Mouse (Mus musculus) heart, embryonic 10.5 days (tissue): Measurements from ENCODE around the gene Ntsr2. TPM values are rescaled to one million over a fixed set of nuclear protein-coding genes. Genes with fewer than 3 reads are reported as not detected.

Experiments used
- DNase-seq: peaks from one replicate; pipeline ENCODE4 v3.0.0-alpha.2; 2017; ENCODE audit warnings: low spot score
- H3K27ac ChIP-seq: fragments of 300-500 bp; sonication (generic); 2 replicates; pipeline ENCODE4 v1.5.1; 2016; ENCODE audit warnings: mild to moderate bottlenecking
- H3K27me3 ChIP-seq: fragments of 300-500 bp; sonication (generic); 2 replicates; pipeline ENCODE4 v1.6.1; 2016; ENCODE audit warnings: mild to moderate bottlenecking; ENCODE audit not compliant: poor library complexity, insufficient read depth, severe bottlenecking
- H3K36me3 ChIP-seq: fragments of 300-500 bp; sonication (generic); 2 replicates; pipeline ENCODE4 v1.6.1; 2016; ENCODE audit warnings: mild to moderate bottlenecking, moderate library complexity
- H3K4me1 ChIP-seq: fragments of 300-500 bp; sonication (generic); 2 replicates; pipeline ENCODE4 v1.6.1; 2016; ENCODE audit warnings: mild to moderate bottlenecking
- H3K4me3 ChIP-seq: fragments of 300-500 bp; sonication (generic); 2 replicates; pipeline ENCODE4 v1.5.1; 2016; ENCODE audit warnings: mild to moderate bottlenecking, moderate library complexity
- H3K9me3 ChIP-seq: fragments of 300-500 bp; sonication (generic); 2 replicates; pipeline ENCODE4 v1.6.1; 2016; ENCODE audit warnings: mild to moderate bottlenecking, moderate library complexity
- whole genome bisulfite sequencing: fragments of 180-500 bp; shearing (Covaris S2); methylation state at CpG from one replicate; pipeline ENCODE4 v1.1.7; 2016; 5-methylcytosine and 5-hydroxymethylcytosine counted together
- polyA plus RNA-seq: library from polyadenylated mRNA; unstranded; fragments of >200 nt; fragmentation: Nextera tagmentation; extraction: Ambion mirVana; gene quantifications from 2 replicates; pipeline ENCODE4 v1.2.1, GENCODE M21; 2016

Gene Ntsr2
- polyA plus RNA-seq, 1 experiment from 2014 or later: not detected

DNA sequence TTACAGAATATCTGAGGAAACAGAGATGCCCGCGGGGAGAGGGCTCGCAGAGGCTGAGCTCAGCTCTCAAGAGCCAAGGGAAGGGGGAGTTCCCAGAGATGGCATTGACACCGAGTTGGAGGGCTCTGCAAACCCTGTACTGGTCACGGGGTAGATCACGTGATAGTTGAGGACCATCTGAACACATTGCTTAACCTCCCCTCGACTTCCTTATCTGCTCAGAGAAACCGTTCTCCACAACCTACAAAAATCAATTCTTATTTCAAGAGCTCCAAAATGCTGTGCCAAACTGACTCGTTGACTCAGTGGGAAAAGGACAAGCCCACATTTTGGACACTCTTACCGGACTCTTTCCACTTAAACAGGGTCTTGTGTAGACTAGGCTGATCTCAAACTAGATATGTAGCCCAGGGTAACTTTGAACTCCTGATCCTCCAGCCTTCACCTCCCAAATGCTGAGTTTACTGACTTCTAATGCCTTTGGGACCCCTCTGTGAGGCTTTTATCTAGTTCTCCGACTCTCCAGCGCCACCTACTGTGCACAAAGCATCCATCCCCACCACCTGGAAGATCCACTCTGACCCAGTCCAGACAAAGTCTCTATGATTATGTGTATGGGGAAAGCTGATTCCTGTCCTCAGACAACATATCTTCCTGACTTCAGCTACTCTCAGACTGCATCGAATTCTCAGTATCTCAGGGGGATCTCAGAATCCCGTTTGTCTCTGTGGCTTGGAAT, 18.9 kb upstream of the Ntsr2 start:
- Histone ChIP-seq H3K27ac (no peak overlapping the region), H3K27me3 (no peaks in the 10 kb centered on the region), H3K4me1 (peaks cover 13% of the 10 kb centered on the region; the same call in 1 of the 2 replicates), H3K9me3 (no peaks in the 10 kb centered on the region), H3K36me3 (no peaks in the 10 kb centered on the region), H3K4me3 (no peak overlapping the region)
- 54% methylated on average over 14 of the region's 14 CpGs for WGBS
- DNase-seq: no peak

DNA sequence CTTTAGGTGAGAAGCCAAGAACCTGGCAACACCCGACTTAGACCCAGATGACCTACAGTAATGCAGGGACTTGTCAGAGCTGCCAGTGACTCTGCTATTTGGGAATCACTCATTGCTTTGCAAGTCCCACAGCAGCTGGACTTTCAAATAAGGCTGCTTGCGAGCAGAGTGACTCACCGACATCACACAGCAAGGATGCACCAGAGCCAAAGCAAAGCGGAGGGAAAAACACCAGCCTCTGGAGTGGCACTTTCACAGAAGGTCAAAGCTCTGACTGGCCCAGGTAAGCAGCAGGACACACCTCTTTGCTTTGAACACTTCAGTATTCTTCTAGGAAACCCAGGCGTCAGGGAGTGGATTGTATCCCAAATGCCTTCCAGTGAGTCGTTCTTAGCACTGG, 17.4 kb upstream of the Ntsr2 start:
- DNase-seq: no peak
- H3K4me3 ChIP-seq: no peak overlapping the region
- H3K27ac ChIP-seq: no peak overlapping the region
- H3K9me3 ChIP-seq: no peaks in the 10 kb centered on the region
- no peaks in the 10 kb centered on the region for H3K36me3 ChIP-seq
- H3K27me3 ChIP-seq: no peaks in the 10 kb centered on the region
- WGBS: 69% methylated on average over 6 of the region's 6 CpGs
- H3K4me1 ChIP-seq: peaks cover 13% of the 10 kb centered on the region; the same call in 1 of the 2 replicates

- 51% methylated on average over 12 of the region's 12 CpGs for WGBS
- no peak overlapping the region for H3K4me3 ChIP-seq
- no peak overlapping the region for H3K27ac ChIP-seq
Measured at GRCm38 (mm10) chr12:16639078-16639771, 14.0 kb upstream of the Ntsr2 start.

DNA sequence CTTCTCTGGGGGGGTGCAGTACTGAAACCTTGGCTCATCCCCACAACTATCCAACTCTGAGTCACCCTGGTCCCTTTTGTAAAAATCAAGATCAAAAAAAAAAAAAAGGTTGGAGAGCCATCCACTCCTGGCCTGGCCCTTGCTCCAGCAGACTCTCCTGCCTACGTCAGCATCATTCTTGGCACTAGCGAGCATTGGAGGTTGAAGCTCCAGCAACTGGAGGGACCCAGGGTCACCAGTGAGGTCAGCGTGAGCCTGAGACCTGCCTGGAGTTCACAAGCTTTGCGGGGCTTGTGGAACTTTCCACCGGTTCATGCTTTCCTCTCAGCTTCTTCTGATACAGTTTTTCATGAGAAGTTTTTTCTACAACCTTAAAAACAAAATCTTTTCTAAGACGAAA, 13.1 kb upstream of the Ntsr2 start:
- DNase-seq: peak; percentile 53
- Histone ChIP-seq H3K4me1 (peaks cover 27% of the 10 kb centered on the region), H3K36me3 (no peaks in the 10 kb centered on the region), H3K27ac (no peak overlapping the region), H3K4me3 (no peak overlapping the region), H3K27me3 (no peaks in the 10 kb centered on the region), H3K9me3 (no peaks in the 10 kb centered on the region)
- 84% methylated on average over 6 of the region's 6 CpGs for WGBS

More at GRCm38 (mm10) chr12:16639078-16639771, 14.0 kb upstream of the Ntsr2 start:
- no peaks in the 10 kb centered on the region for H3K9me3 ChIP-seq
- H3K4me1 ChIP-seq: peaks cover 19% of the 10 kb centered on the region
- no peaks in the 10 kb centered on the region for H3K36me3 ChIP-seq
- peak; percentile 63 for DNase-seq
- no peaks in the 10 kb centered on the region for H3K27me3 ChIP-seq

DNA sequence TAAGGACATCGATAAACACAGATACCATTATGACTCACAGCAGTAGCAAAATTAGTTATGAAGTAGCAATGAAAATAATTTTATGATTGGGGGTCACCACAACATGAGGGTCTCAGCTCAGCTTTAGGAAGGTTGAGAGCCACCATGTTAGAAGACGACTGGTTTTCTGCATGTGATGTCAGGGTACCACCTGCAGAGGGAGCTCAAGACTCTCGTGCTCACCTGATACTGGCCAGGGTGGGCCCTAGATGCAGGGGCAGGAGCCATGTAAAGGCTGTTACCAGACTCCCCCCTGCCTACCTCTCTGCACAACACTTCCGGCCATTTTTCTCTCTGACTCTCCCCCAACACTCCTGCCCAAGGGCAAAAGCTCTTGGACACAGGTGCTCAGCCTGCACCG, 11.2 kb upstream of the Ntsr2 start:
- Histone ChIP-seq H3K27me3 (no peaks in the 10 kb centered on the region), H3K36me3 (no peaks in the 10 kb centered on the region), H3K27ac (no peak overlapping the region), H3K4me3 (no peak overlapping the region), H3K4me1 (peaks cover 34% of the 10 kb centered on the region), H3K9me3 (no peaks in the 10 kb centered on the region)
- 59% methylated on average over 5 of the region's 5 CpGs for WGBS
- peak; percentile 31 for DNase-seq

DNA sequence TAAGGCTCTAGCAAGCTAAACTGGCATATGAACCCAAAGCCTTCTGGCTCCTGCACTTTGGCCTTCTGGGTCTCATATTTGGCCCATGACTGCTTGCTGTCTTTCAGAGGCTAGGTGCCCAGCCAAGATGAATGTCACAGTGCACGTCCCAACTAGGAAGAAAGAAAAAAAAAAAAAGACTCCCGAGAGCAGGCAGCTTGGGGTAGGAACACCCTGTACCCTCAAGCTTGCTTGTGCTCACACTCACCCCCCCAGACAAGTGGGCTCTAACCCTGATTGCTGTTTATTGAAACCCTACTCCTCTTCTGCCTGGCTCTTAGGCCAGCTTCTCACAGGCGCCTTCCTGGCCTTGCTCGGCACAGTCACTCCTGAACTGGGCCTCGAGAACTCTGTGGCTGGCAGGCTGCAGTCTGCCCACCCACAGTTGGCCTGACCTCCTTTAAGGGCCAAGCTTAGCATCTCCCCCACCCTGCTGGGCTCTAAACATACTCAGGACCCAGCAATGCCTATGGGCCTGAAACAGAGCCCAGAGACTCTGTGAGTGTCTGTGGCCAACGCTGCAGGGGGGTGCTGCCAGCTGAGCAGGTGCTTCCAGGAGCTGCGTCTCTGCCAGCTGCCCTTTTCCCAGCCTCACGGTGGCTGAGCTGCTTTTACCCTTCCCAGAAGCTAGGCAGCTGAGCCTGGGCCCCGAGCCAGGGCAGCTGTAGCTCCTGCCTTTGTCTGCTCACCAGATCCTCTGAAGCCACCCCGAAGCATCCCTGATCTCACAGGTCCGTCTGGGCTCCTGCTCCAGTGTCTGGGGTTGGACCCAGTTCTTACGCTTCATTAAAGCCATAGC, 9.5 kb upstream of the Ntsr2 start:
- 62% methylated on average over 12 of the region's 12 CpGs for WGBS
- Histone ChIP-seq H3K9me3 (no peaks in the 10 kb centered on the region), H3K4me1 (peaks cover 25% of the 10 kb centered on the region), H3K27ac (peak overlapping the region; percentile 45; the same call in 1 of the 2 replicates), H3K27me3 (no peaks in the 10 kb centered on the region), H3K4me3 (no peak overlapping the region), H3K36me3 (no peaks in the 10 kb centered on the region)
- DNase-seq: peak; percentile 59

DNA sequence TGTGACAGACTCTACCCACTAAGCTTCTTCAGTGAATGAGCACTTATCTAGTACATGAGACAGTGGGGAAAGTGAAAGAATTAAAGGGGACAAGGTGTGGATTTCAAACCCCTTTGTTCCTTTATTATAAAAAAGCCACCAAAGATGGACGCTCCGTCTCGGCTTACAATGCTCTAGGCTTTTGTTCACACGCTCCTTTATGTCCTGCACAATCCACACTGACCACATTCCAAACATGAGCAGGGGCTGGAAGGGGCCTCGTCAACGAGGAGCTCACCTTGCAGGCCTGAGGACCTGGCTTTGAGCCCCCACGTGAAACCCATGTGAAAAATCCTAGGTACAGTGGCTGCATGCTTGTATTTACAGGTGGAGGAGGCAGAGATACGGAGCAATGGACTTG, 8.5 kb upstream of the Ntsr2 start:
- H3K27me3 ChIP-seq: no peaks in the 10 kb centered on the region
- no peaks in the 10 kb centered on the region for H3K36me3 ChIP-seq
- H3K27ac ChIP-seq: no peak overlapping the region
- no peak for DNase-seq
- no peaks in the 10 kb centered on the region for H3K9me3 ChIP-seq
- no peak overlapping the region for H3K4me3 ChIP-seq
- 72% methylated on average over 8 of the region's 8 CpGs for WGBS
- peaks cover 27% of the 10 kb centered on the region for H3K4me1 ChIP-seq

- H3K27me3 ChIP-seq: no peaks in the 10 kb centered on the region
- H3K9me3 ChIP-seq: no peaks in the 10 kb centered on the region
- no peak overlapping the region for H3K4me3 ChIP-seq
- no peak for DNase-seq
- peaks cover 38% of the 10 kb centered on the region for H3K4me1 ChIP-seq
- 43% methylated on average over 9 of the region's 9 CpGs for WGBS
- no peak overlapping the region for H3K27ac ChIP-seq
- no peaks in the 10 kb centered on the region for H3K36me3 ChIP-seq
Measured at GRCm38 (mm10) chr12:16646780-16647409, 6.3 kb upstream of the Ntsr2 start.

DNA sequence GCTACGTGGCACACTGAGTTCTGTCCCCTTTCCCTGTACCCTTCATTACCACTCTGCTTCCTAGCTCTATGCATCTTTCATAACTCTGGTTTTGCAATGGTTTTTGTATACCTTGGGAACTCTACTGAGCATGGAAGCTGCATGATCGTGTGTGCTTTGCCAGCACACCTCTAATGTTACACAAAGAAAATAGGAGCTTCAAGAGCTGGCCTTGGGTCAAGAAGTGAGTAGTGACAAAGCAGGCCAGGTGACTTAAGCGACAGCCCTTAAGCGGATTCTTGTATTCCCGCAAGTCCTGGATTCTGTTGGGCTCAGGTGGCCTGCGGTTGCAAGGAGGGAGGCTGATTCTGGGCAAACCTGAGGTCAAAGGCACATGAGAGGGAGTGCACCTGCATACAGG, 4.9 kb upstream of the Ntsr2 start:
- Histone ChIP-seq H3K27me3 (peaks cover 11% of the 10 kb centered on the region), H3K4me3 (no peak overlapping the region), H3K27ac (0 out of 2 replicates have a peak overlapping the region, but pooled peaks have one; percentile 0), H3K36me3 (no peaks in the 10 kb centered on the region), H3K9me3 (no peaks in the 10 kb centered on the region), H3K4me1 (peaks cover 41% of the 10 kb centered on the region)
- DNase-seq: no peak
- 90% methylated on average over 6 of the region's 6 CpGs for WGBS

DNA sequence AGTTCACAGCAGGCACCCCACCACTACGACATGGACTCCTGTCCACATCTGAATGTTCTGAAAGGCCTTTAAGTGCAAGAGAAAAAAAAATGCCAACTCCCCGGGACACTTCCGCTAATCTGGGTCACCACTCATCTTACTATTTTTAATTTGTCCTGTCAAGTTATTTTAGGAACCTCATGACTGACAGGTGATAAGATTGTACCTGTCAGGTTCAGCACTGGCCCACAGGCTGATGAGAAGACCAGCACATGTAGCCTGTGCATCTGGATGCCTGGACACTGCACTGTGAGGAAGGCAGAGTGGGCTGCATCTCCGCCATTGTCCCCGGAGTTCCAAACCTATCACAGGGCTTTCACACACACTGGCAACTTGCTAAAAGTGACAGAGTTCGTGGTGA, 3.4 kb upstream of the Ntsr2 start:
- no peak for DNase-seq
- H3K27ac ChIP-seq: peak overlapping the region; percentile 42

GRCm38 (mm10) chr12:16655604-16656003, 2.4 kb downstream of the Ntsr2 start:
- Histone ChIP-seq H3K27ac (no peak overlapping the region), H3K4me1 (peaks cover 12% of the 10 kb centered on the region), H3K4me3 (no peak overlapping the region), H3K36me3 (no peaks in the 10 kb centered on the region), H3K9me3 (no peaks in the 10 kb centered on the region), H3K27me3 (peaks cover 45% of the 10 kb centered on the region)
- 77% methylated on average over 4 of the region's 4 CpGs for WGBS
- DNase-seq: no peak

More for the DNA sequence above, 3.4 kb upstream of the Ntsr2 start:
- Histone ChIP-seq H3K36me3 (no peaks in the 10 kb centered on the region), H3K4me3 (no peak overlapping the region), H3K27me3 (peaks cover 27% of the 10 kb centered on the region), H3K4me1 (peaks cover 36% of the 10 kb centered on the region), H3K9me3 (no peaks in the 10 kb centered on the region)
- WGBS: 44% methylated on average over 6 of the region's 6 CpGs
